Mouse (Mus musculus) heart, adult 9 months (tissue): ENCODE data around the gene Asb17.

Source experiments
- DNase-seq, 2 experiments: peaks; one replicate each; pipeline ENCODE4 v3.0.0; 2022; ENCODE audit warnings: low spot score in 2 of 2

Asb17 gene

GRCm38 (mm10) chr3:153888141-153888540, 44.1 kb downstream of the Asb17 start:
- DNase-seq = no peak

DNA sequence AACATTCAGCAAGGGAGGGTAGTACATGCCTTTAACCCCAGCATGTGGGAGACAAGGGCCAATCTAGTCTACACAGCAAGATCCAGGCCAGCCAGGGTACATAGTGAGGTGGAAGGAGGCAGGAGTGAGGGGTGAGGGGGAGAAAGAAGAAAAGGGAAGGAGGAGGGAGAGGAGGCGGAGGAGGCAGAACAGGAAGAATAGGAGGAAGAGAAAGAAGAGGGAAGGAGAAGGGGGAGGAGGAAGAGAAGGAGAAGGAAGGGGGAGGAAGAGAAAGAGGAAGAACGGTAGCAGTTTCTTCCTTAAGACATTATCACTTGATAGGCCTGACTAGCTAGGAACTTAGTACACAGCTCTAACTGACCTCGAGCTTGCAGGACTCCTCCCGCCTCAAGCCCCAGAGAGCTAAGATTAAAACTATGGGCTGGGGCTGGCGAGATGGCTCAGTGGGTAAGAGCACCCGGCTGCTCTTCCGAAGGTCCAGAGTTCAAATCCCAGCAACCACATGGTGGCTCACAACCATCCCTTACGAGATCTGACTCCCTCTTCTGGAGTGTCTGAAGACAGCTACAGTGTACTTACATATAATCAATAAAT, 45.3 kb downstream of the Asb17 start:
- DNase-seq = no peak

DNA sequence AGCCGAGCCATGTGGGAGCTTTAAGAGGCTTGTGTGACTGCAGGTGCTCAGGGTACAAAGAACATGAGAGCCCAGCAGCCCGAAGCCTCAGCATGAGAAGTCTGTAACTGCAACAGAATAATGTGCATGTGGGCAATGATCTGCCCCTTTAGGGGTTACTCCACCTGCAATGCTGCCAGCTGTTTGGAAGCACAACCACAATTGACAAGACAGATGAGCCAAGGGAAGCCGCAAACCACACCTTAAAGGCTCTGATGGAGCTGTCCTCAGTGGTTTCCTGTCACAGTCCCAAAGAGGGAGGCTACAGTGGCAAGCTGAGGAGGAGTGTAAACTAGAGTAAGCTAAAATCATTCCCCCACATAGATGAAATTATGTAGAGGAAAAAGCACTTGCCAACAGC, 51.4 kb downstream of the Asb17 start:
- no peak for DNase-seq

- no peak for DNase-seq
Observed at GRCm38 (mm10) chr3:153897216-153897615, 53.2 kb downstream of the Asb17 start.

DNA sequence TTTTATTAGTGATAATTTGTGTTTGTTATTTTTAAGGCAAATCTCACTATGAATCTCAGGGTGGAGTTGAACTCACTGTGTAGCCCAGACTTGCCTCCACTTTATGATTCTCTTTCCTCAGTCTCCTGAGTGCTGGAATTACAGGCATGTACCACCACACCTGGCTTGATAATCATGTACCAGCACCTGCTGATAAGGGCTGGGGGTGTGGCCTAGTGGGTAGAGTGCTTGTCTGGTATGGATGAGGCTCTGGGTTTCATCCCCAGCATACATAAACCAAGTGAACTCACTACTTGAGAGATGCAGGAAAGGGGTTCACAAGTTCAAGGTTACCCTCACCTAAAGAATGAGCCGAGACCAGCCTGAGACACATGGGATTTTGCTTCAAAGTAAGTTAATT, 57.9 kb downstream of the Asb17 start:
- no peak for DNase-seq

DNA sequence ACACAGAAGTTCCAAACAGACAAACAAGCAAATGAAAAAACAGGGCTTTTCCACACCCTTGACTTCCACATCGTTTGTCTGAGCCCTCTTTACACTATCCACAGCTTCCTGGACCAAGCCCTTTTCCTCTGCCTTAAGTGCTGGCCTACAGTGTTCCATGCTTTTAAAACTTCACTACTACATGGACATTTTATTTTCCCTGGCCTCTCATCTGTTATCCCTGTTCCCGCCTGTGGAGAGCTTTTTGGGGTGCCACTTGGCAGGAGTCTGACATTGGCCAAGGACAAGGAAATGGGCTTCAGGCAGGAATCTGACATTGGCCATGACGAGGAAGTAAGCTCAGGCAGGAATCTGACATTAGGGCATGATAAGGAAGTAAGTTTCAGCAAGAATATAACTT, 58.6 kb downstream of the Asb17 start:
- DNase-seq = no peak

DNA sequence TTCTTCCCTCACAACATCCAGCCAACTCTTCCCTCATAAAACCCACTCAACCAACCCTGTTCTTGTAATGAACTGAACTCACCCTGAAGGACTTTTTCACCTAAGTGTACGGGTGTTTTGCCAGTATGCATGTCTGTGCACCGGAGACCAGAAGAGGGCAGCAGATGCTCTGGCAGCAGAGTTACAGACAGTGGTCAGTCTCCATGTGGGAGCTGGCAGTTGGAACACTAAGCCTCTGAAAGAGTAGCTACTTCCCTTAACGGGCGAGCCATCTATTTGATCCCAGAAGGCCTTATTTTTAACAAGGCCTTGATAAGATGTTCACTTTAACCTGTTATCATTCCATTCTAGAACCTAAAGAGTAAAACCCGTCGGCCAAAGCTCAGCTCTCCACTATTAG, 60.6 kb downstream of the Asb17 start:
- peak in 1 of 2 experiments; percentile 26 for DNase-seq
